Mouse (Mus musculus): ENCODE data around the gene Abcc3.
A peak's percentile ranks its signal among the peaks of the same experiment; 100 is the strongest.

DNA sequence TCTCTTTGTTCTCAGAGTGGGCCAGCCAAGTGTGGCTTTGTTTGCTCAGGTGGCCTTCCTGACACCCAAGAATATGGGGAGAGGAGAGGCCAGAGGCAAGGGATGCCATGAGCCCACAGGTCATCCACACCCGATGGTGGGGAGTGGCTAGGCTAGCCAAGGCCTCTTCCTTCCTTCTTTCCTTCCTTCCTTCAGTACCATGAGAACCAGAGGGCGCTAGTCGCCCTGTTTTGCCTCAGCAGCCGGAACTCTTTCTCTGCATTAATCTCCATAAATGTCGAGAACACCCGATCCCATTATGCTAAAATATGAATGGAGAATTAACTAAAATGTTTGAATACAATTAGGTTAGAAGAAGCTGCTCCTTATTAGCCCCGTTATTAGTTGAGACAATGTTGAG is 27.5 kb upstream of the Abcc3 start:
- TF ChIP-seq POLR2A (IDR thresholded peaks at IDR 0.05; ENCODE audit: control insufficient read depth, low read depth, low read length): no peak
- peak; percentile 6; the same call in 1 of the 2 replicates for TF ChIP-seq CTCF (IDR thresholded peaks at IDR 0.05; ENCODE audit: control insufficient read depth, insufficient read depth, insufficient replicate concordance, low read depth, low read length)
